Mouse (Mus musculus) forebrain, postnatal 0 days (tissue): ENCODE results near the gene Lifr. TPM values are rescaled to one million over a fixed set of nuclear protein-coding genes. Genes with fewer than 3 reads are reported as not detected.

ENCODE experiments used
- ATAC-seq: fragments of 200-750 bp; cut with Nextera tagmentation; 2 replicates; pipeline ENCODE4 v1.8.0; 2017; ENCODE audit warnings: mild to moderate bottlenecking, moderate library complexity
- DNase-seq: peaks from one replicate; pipeline ENCODE4 v3.0.0-alpha.2; 2015
- H3K27ac ChIP-seq: fragments of 300-500 bp; sonication (generic); 2 replicates; pipeline ENCODE4 v1.5.1; 2014; ENCODE audit warnings: low read depth, mild to moderate bottlenecking, antibody characterized with exemption, low read length, moderate library complexity, mixed read lengths
- H3K27me3 ChIP-seq: fragments of 300-500 bp; sonication (generic); 2 replicates; pipeline ENCODE4 v1.6.1; 2014; ENCODE audit warnings: mild to moderate bottlenecking, low read length, mixed read lengths; ENCODE audit not compliant: insufficient read depth
- H3K36me3 ChIP-seq: fragments of 300-500 bp; sonication (generic); 2 replicates; pipeline ENCODE4 v1.6.1; 2014; ENCODE audit warnings: mild to moderate bottlenecking, moderate library complexity; ENCODE audit not compliant: insufficient read depth
- H3K4me1 ChIP-seq: fragments of 300-500 bp; sonication (generic); 2 replicates; pipeline ENCODE4 v1.6.1; 2014; ENCODE audit warnings: antibody characterized with exemption; ENCODE audit not compliant: insufficient read depth
- H3K4me2 ChIP-seq: fragments of 300-500 bp; sonication (generic); 2 replicates; pipeline ENCODE4 v1.6.1; 2014; ENCODE audit warnings: low read depth, mild to moderate bottlenecking, moderate library complexity
- H3K4me3 ChIP-seq: fragments of 300-500 bp; sonication (generic); 2 replicates; pipeline ENCODE4 v1.5.1; 2014; ENCODE audit warnings: low read depth, low read length, mixed read lengths
- H3K9ac ChIP-seq: fragments of 300-500 bp; sonication (generic); 2 replicates; pipeline ENCODE4 v1.6.1; 2014; ENCODE audit warnings: mild to moderate bottlenecking
- H3K9me3 ChIP-seq: fragments of 300-500 bp; sonication (generic); 2 replicates; pipeline ENCODE4 v1.6.1; 2016; ENCODE audit warnings: low read length
- CTCF ChIP-seq: sonication (generic); IDR thresholded peaks from 2 replicates; pipeline ENCODE4 v1.5.1; 2016; ENCODE audit warnings: antibody characterized with exemption, control low read depth, low read depth
- WGBS: fragments of 180-500 bp; shearing (Covaris S2); extraction: QIAGEN DNeasy Blood & Tissue Kit; methylation state at CpG from one replicate; pipeline ENCODE4 v1.1.7; 2014; 5-methylcytosine and 5-hydroxymethylcytosine counted together
- polyA plus RNA-seq: library from polyadenylated mRNA; unstranded; fragments of >200 nt; fragmentation: Nextera tagmentation; extraction: Ambion mirVana; gene quantifications from 2 replicates; pipeline ENCODE4 v1.2.1, GENCODE M21; 2015
- total RNA-seq: library from RNA; depleted of rRNA; stranded (reverse); fragments of >200 nt; gene quantifications from 2 replicates; pipeline ENCODE4 v1.2.3, GENCODE M21; 2014

Gene Lifr
- total and polyA plus RNA-seq, 2 experiments from 2014 or later: 6.8 to 26.1 TPM

GRCm38 (mm10) chr15:7128627-7129126 is 38.3 kb downstream of the Lifr start:
- H3K4me2 ChIP-seq: peak overlapping the region; percentile 92
- H3K4me1 ChIP-seq: 0 out of 2 replicates have a peak, but pooled peaks cover 4% of the 10 kb centered on the region
- ATAC-seq: peak; percentile 3; the same call in 1 of the 2 replicates
- H3K27ac ChIP-seq: peak overlapping the region; percentile 86
- no peak; the same call in 1 of the 2 replicates for TF ChIP-seq CTCF
- H3K4me3 ChIP-seq: peak overlapping the region; percentile 65
- no peaks in the 10 kb centered on the region for H3K36me3 ChIP-seq
- no peaks in the 10 kb centered on the region for H3K27me3 ChIP-seq
- no peak for DNase-seq
- 1% methylated on average over 18 of the region's 18 CpGs for WGBS
- H3K9ac ChIP-seq: peak overlapping the region; percentile 74
- H3K9me3 ChIP-seq: no peaks in the 10 kb centered on the region

GRCm38 (mm10) chr15:7129127-7129943 is 38.9 kb downstream of the Lifr start:
- Histone ChIP-seq H3K4me1 (0 out of 2 replicates have a peak, but pooled peaks cover 4% of the 10 kb centered on the region), H3K4me3 (peak overlapping the region; percentile 65), H3K9ac (peak overlapping the region; percentile 74), H3K36me3 (no peaks in the 10 kb centered on the region), H3K27me3 (no peaks in the 10 kb centered on the region), H3K9me3 (no peaks in the 10 kb centered on the region), H3K27ac (peak overlapping the region; percentile 86), H3K4me2 (peak overlapping the region; percentile 92)
- TF ChIP-seq CTCF: no peak
- peak; percentile 93 for DNase-seq
- ATAC-seq: peak; percentile 94
- 2% methylated on average over 106 of the region's 116 CpGs for WGBS

GRCm38 (mm10) chr15:7129944-7130287 is 39.5 kb downstream of the Lifr start:
- peak overlapping the region; percentile 86; the same call in 1 of the 2 replicates for H3K27ac ChIP-seq
- no peak for ATAC-seq
- peak overlapping the region; percentile 65 for H3K4me3 ChIP-seq
- no peaks in the 10 kb centered on the region for H3K36me3 ChIP-seq
- peak overlapping the region; percentile 74 for H3K9ac ChIP-seq
- H3K27me3 ChIP-seq: no peaks in the 10 kb centered on the region
- 1% methylated on average over 16 of the region's 16 CpGs for WGBS
- TF ChIP-seq CTCF: no peak
- H3K4me2 ChIP-seq: peak overlapping the region; percentile 92
- H3K4me1 ChIP-seq: 0 out of 2 replicates have a peak, but pooled peaks cover 4% of the 10 kb centered on the region
- H3K9me3 ChIP-seq: no peaks in the 10 kb centered on the region
- DNase-seq: no peak

GRCm38 (mm10) chr15:7130691-7131225 is 40.3 kb downstream of the Lifr start:
- H3K27me3 ChIP-seq: no peaks in the 10 kb centered on the region
- TF ChIP-seq CTCF: no peak
- H3K4me2 ChIP-seq: peak overlapping the region; percentile 92
- H3K27ac ChIP-seq: no peak overlapping the region
- H3K9me3 ChIP-seq: no peaks in the 10 kb centered on the region
- H3K4me1 ChIP-seq: 0 out of 2 replicates have a peak, but pooled peaks cover 4% of the 10 kb centered on the region
- 40% methylated on average over 7 of the region's 7 CpGs for WGBS
- ATAC-seq: no peak
- no peak overlapping the region for H3K9ac ChIP-seq
- H3K36me3 ChIP-seq: no peaks in the 10 kb centered on the region
- no peak for DNase-seq
- peak overlapping the region; percentile 65 for H3K4me3 ChIP-seq

GRCm38 (mm10) chr15:7132741-7133140 is 42.3 kb downstream of the Lifr start:
- Histone ChIP-seq H3K36me3 (no peaks in the 10 kb centered on the region), H3K9me3 (no peaks in the 10 kb centered on the region), H3K4me3 (no peak overlapping the region), H3K27ac (no peak overlapping the region), H3K27me3 (no peaks in the 10 kb centered on the region), H3K9ac (no peak overlapping the region), H3K4me1 (no peaks in the 10 kb centered on the region), H3K4me2 (no peak overlapping the region)
- no peak for DNase-seq
- peak; percentile 40 for TF ChIP-seq CTCF
- ATAC-seq: no peak
- WGBS: 49% methylated on average over 13 of the region's 13 CpGs

GRCm38 (mm10) chr15:7134454-7135052 is 44.1 kb downstream of the Lifr start:
- Histone ChIP-seq H3K27ac (no peak overlapping the region), H3K27me3 (no peaks in the 10 kb centered on the region), H3K4me2 (no peak overlapping the region), H3K9ac (no peak overlapping the region), H3K9me3 (no peaks in the 10 kb centered on the region), H3K4me1 (no peaks in the 10 kb centered on the region), H3K4me3 (no peak overlapping the region), H3K36me3 (no peaks in the 10 kb centered on the region)
- DNase-seq (peak; percentile 63), ATAC-seq (no peak)
- TF ChIP-seq CTCF: peak; percentile 69
- 56% methylated on average over 11 of the region's 11 CpGs for WGBS
